Mouse (Mus musculus) cerebellum, postnatal 25 days (tissue): ENCODE data around the gene Camk2n2.

Source experiments
- DNase-seq, 2 experiments: peaks; one replicate each; pipeline ENCODE4 v3.0.0; 2021; ENCODE audit warnings: mixed read lengths in 2 of 2

Gene Camk2n2

GRCm38 (mm10) chr16:20610501-20611356 is 10.4 kb downstream of the Camk2n2 start:
- DNase-seq = peak; percentile 83 to 84

DNA sequence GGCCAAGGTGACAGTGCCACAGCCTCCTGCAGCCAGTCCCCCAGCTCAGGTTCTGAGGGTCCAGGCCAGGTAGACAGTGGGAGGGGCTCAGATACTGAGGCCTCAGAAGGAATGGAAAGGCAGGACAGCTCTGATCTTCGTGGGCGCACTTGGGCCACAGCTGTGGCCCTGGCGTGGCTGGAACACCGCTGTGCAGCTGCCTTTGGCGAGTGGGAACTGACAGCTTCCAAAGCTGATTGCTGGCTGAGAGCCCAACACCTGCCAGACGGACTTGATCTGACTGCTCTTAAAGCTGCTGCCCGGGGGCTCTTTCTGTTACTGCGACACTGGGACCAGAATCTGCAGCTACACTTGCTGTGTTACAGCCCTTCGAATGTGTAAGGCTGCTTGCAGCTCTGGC is 16.4 kb downstream of the Camk2n2 start:
- DNase-seq = no peak

DNA sequence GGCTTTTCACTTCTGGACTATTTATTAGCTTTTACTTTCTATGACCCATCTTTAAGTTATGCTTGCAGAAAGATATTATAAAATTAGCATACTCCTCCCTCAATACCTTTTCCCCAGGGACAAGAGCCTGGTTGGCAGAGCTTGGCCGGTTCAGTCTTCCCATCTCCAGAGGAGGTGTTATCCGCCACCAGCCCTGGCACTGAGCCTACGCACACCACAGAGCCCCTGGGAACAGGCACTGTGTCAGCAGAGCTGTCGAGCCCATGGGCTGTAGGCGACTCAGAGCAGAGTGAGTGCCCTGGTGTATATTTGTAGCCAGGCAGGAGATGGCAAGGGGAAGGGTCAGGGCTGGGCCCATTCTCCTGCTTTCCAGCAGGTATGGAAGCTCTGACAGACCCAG is 20.6 kb downstream of the Camk2n2 start:
- no peak for DNase-seq

GRCm38 (mm10) chr16:20596687-20597441 is 24.2 kb downstream of the Camk2n2 start:
- no peak for DNase-seq

GRCm38 (mm10) chr16:20595737-20596136 is 25.4 kb downstream of the Camk2n2 start:
- DNase-seq = no peak

GRCm38 (mm10) chr16:20595060-20595673 is 25.9 kb downstream of the Camk2n2 start:
- DNase-seq = no peak

- DNase-seq = peak; percentile 12 to 15
Observed at GRCm38 (mm10) chr16:20591076-20591705, 29.9 kb downstream of the Camk2n2 start.

DNA sequence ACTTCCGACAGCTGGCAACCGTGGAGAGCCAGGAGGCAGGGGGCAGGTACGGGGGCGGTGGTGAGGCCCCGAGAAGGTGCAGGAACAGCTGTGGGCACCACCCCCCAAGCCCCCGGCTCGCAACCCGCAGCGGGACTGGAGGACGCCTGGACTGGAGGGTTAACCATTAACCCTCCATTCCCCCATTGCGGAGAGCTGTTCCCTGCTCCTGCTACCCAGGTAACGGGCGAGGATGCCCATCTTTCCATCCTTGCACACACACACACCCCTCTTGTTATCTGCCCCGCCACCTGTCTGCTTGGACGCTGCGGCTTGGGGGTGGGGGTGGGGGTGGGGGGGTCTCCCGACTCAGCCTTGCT is 30.4 kb downstream of the Camk2n2 start:
- DNase-seq = no peak

DNA sequence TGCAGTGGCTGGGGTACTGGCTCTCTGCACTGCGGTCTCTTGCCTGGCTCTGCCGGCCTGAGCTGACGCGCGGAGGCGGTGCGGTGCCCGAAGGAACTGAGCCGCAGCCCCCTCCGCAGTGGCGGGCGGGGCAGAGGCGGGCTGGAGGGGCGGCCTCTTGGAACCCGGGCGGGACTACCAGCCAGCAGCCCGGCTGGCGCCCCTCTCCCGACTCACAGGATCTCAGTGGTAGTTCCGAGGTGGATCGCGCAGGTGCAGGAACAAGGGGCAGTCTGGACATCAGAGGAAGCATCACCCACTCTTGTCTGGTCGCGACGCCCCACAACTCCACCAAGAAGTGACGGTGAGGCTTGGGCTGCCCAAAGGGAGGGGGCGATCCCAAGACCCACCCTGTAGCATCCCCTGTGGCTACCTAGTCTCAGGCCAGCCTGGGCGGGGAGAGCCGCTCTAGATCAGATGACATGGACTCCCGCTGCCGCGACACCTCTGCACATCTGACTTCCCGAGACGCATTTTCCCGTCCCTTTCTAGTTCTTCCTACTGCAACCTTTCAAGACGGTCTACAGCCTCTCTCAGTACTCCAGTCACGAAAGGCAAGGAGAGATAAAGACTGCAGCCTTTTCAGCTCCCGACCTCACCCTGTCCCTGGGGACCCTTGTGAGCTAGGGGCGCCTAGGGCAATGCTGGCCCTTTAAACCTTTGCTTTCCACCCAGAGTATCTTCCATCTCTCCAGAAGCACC is 31.0 kb downstream of the Camk2n2 start:
- peak; percentile 65 to 75 for DNase-seq

DNA sequence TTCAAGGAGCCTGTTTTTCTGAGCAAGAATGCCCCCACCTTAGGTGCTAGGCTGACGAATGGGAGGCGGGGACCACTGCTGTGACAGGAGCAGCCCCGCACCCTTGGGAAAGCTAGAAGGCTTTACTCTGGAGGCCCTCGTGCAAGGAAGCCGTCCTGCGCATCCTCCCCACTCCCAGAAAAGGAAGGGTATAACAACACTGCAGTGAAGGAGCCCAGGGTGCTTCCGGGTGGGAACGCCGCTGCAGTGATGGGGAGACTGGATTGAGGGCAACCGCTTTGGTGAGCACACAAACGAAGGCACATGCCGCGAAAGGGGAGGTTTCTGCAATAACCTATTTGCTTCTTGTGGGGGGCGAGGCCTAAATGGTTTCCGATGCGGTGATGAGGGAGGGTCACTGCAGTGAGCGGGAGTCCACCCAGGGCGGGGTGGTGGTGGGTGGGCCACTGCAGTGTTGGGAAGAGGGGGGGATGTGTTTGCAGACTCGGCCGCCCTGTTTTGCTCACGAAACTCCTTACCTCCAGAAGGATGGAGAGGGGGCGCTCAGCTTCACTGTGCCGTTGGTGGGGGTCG is 31.6 kb downstream of the Camk2n2 start, which contains the start of gene Vwa5b2:
TSS of gene Vwa5b2 (plus strand) at position 106 of the 573 bp plus-strand sequence.
- peak; percentile 35 to 38 for DNase-seq
